Mouse (Mus musculus) spleen, postnatal 14 days (tissue): ENCODE measurements around the gene Mapk1.

Experiments used
- DNase-seq, 2 experiments: peaks; one replicate each; pipeline ENCODE4 v3.0.0; 2021 to 2022; ENCODE audit warnings: low spot score in 2 of 2

The Mapk1 gene

GRCm38 (mm10) chr16:17085636-17086035 lies 102.5 kb downstream of the Mapk1 start:
- no peak for DNase-seq

- no peak for DNase-seq
Observed at GRCm38 (mm10) chr16:17086241-17086640, 103.1 kb downstream of the Mapk1 start.

GRCm38 (mm10) chr16:17086669-17087193 lies 103.5 kb downstream of the Mapk1 start:
- DNase-seq = no peak

GRCm38 (mm10) chr16:17088346-17088745 lies 105.2 kb downstream of the Mapk1 start:
- no peak for DNase-seq

- no peak for DNase-seq
Observed at GRCm38 (mm10) chr16:17096938-17097337, 113.8 kb downstream of the Mapk1 start.
